Mouse (Mus musculus) urinary bladder, adult 2 months (tissue): ENCODE results near the gene Tcta. TPM values are rescaled to one million over a fixed set of nuclear protein-coding genes. Genes with fewer than 3 reads are reported as not detected.
"Not testable (repeated sequence)": the region's sequence is repeated elsewhere in the genome, so short reads cannot be mapped to it uniquely, and the experiment has no call there.

ENCODE experiments used
- DNase-seq: peaks from one replicate; pipeline ENCODE4 v3.0.0; 2022; ENCODE audit warnings: low spot score
- polyA plus RNA-seq: library from polyadenylated mRNA; depleted of rRNA; stranded (reverse); fragments of >200 nt; gene quantifications from 2 replicates; pipeline ENCODE4 v1.2.3, GENCODE M21; 2012; rRNA removed

Tcta gene
- polyA plus RNA-seq = 80.0 and 107 TPM in 2 replicates

- DNase-seq = peak; percentile 93
These were observed at the start of gene Tcta, which contains the start of gene Rhoa for GRCm38 (mm10) chr9:108305629-108306520. TSS of gene Tcta (minus strand) at chr9:108306160. TSS of gene Rhoa (plus strand) at chr9:108306129.

- no peak for DNase-seq
These were observed 43.8 kb upstream of the Tcta start for GRCm38 (mm10) chr9:108349727-108350126.

- DNase-seq = no peak
These were observed 42.3 kb upstream of the Tcta start for GRCm38 (mm10) chr9:108348290-108348680.

GRCm38 (mm10) chr9:108347540-108348289 is 41.8 kb upstream of the Tcta start, which contains the start of gene Usp4:
TSS of gene Usp4 (plus strand) at chr9:108347853.
- peak; percentile 81 for DNase-seq

GRCm38 (mm10) chr9:108347024-108347423 is 41.1 kb upstream of the Tcta start:
- DNase-seq = no peak

GRCm38 (mm10) chr9:108344471-108344870 is 38.5 kb upstream of the Tcta start:
- DNase-seq = no peak

GRCm38 (mm10) chr9:108343835-108344234 is 37.9 kb upstream of the Tcta start:
- no peak for DNase-seq

GRCm38 (mm10) chr9:108343331-108343730 is 37.4 kb upstream of the Tcta start:
- no peak for DNase-seq

GRCm38 (mm10) chr9:108342301-108342831 is 36.4 kb upstream of the Tcta start:
- DNase-seq = no peak

GRCm38 (mm10) chr9:108341801-108342200 is 35.8 kb upstream of the Tcta start:
- DNase-seq = no peak

- DNase-seq = no peak
These were observed 35.1 kb upstream of the Tcta start for GRCm38 (mm10) chr9:108341139-108341475.

- DNase-seq = no peak
These were observed 34.5 kb upstream of the Tcta start for GRCm38 (mm10) chr9:108340258-108341138.

- peak; percentile 32 for DNase-seq
These were observed 33.9 kb upstream of the Tcta start for GRCm38 (mm10) chr9:108339886-108340257.

- DNase-seq = peak; percentile 82
These were observed 33.2 kb upstream of the Tcta start, which contains the start of gene Gpx1 for GRCm38 (mm10) chr9:108338886-108339781. TSS of gene Gpx1 (plus strand) at chr9:108338903.

- DNase-seq = no peak
These were observed 32.6 kb upstream of the Tcta start for GRCm38 (mm10) chr9:108338551-108338885.

GRCm38 (mm10) chr9:108337848-108338550 is 32.0 kb upstream of the Tcta start:
- no peak for DNase-seq

GRCm38 (mm10) chr9:108325811-108326210 is 19.9 kb upstream of the Tcta start:
- no peak for DNase-seq

GRCm38 (mm10) chr9:108324784-108325183 is 18.8 kb upstream of the Tcta start:
- no peak for DNase-seq

- not testable (repeated sequence) for DNase-seq
These were observed 16.1 kb upstream of the Tcta start for GRCm38 (mm10) chr9:108322054-108322453.

GRCm38 (mm10) chr9:108318462-108318861 is 12.5 kb upstream of the Tcta start:
- DNase-seq = no peak
